Mouse (Mus musculus) intestine, postnatal 0 days (tissue): ENCODE results near the gene Rab44. TPM values are rescaled to one million over a fixed set of nuclear protein-coding genes. Genes with fewer than 3 reads are reported as not detected.

Source experiments
- ATAC-seq: fragments of 200-750 bp; cut with Nextera tagmentation; 2 replicates; pipeline ENCODE4 v1.8.0; 2017; ENCODE audit warnings: mild to moderate bottlenecking, moderate TSS enrichment, moderate library complexity
- H3K27ac ChIP-seq: fragments of 300-500 bp; sonication (generic); 2 replicates; pipeline ENCODE4 v1.5.1; 2014; ENCODE audit warnings: mild to moderate bottlenecking, low read depth, low read length, moderate library complexity
- H3K27me3 ChIP-seq: fragments of 300-500 bp; sonication (generic); replicated peaks from 2 replicates; pipeline ENCODE4 v1.6.1; 2014; ENCODE audit warnings: low read length, mixed read lengths; ENCODE audit not compliant: control insufficient read depth, insufficient read depth
- H3K36me3 ChIP-seq: fragments of 300-500 bp; sonication (generic); 2 replicates; pipeline ENCODE4 v1.6.1; 2014; ENCODE audit warnings: mild to moderate bottlenecking, moderate library complexity; ENCODE audit not compliant: control insufficient read depth, insufficient read depth
- H3K4me1 ChIP-seq: fragments of 300-500 bp; sonication (generic); replicated peaks from 2 replicates; pipeline ENCODE4 v1.6.1; 2014; ENCODE audit warnings: antibody characterized with exemption, low read length, mixed read lengths; ENCODE audit not compliant: control insufficient read depth, insufficient read depth
- H3K4me2 ChIP-seq: fragments of 300-500 bp; sonication (generic); replicated peaks from 2 replicates; pipeline ENCODE4 v1.6.1; 2014; ENCODE audit warnings: low read depth, mild to moderate bottlenecking, moderate library complexity
- H3K4me3 ChIP-seq: fragments of 300-500 bp; sonication (generic); 2 replicates; pipeline ENCODE4 v1.5.1; 2014; ENCODE audit warnings: low read depth, low read length
- H3K9ac ChIP-seq: fragments of 300-500 bp; sonication (generic); 2 replicates; pipeline ENCODE4 v1.6.1; 2014; ENCODE audit warnings: mild to moderate bottlenecking, low read depth, low read length
- H3K9me3 ChIP-seq: fragments of 300-500 bp; sonication (generic); 2 replicates; pipeline ENCODE4 v1.6.1; 2016; ENCODE audit warnings: mixed run types; ENCODE audit not compliant: control insufficient read depth
- CTCF ChIP-seq: sonication (generic); IDR thresholded peaks from 2 replicates; pipeline ENCODE4 v1.5.1; 2016; ENCODE audit warnings: low read depth, mild to moderate bottlenecking, control low read depth, antibody characterized with exemption, moderate library complexity
- WGBS: fragments of 180-500 bp; shearing (Covaris S2); extraction: QIAGEN DNeasy Blood & Tissue Kit; methylation state at CpG from one replicate; pipeline ENCODE4 v1.1.7; 2014; 5-methylcytosine and 5-hydroxymethylcytosine counted together
- polyA plus RNA-seq: library from polyadenylated mRNA; unstranded; fragments of >200 nt; fragmentation: Nextera tagmentation; extraction: Ambion mirVana; gene quantifications from 2 replicates; pipeline ENCODE4 v1.2.1, GENCODE M21; 2015

Gene Rab44
- polyA plus RNA-seq, 1 experiment from 2014 or later = 0.20 TPM

DNA sequence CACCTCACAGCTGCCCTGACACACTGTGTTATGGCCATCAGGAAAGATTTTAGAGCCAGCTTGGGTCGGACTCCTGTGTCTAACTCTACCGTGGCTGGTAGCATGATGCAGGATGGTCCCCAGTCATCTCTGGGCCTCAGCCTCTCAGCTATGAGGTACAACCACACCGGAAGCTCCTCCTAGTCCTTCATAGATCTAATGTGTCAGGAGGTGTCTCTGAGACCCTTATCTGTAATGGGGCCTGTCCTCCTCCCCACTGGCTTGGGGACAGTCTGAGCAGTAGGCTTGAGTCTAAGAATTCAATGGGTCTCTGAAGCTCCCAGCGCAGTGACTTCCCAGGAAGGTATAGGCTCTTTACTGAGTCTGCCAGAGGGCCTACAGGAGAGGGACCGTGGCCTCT, 67.8 kb downstream of the Rab44 start:
- H3K4me2 ChIP-seq = no peak overlapping the region
- no peak overlapping the region for H3K27ac ChIP-seq
- no peak for ATAC-seq
- H3K9ac ChIP-seq = no peak overlapping the region
- no peaks in the 10 kb centered on the region for H3K9me3 ChIP-seq
- no peak for TF ChIP-seq CTCF
- no peaks in the 10 kb centered on the region for H3K27me3 ChIP-seq
- 87% methylated on average over 5 of the region's 5 CpGs for WGBS
- H3K4me1 ChIP-seq = no peaks in the 10 kb centered on the region
- no peaks in the 10 kb centered on the region for H3K36me3 ChIP-seq
- H3K4me3 ChIP-seq = no peak overlapping the region

DNA sequence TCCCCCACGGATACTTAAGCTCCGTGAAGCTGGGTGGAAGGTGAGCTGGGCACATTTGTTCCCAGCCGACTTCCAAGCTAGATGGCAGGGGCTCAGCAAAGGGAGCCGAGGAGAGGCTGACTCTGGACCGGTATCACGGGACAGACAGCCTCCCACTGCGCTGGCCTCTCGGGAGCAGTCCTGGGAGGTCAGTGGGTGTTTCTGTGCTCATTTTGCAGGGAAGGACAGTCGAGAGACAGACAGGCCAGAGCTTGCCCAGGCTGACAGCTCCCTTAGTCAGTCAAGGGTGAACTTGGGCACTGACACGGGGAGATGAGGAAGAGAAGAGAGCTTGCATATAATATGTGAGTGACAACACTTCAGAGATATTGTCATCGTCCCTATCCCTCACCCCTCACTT, 69.2 kb downstream of the Rab44 start:
- no peak overlapping the region for H3K4me3 ChIP-seq
- no peak for TF ChIP-seq CTCF
- ATAC-seq = no peak
- H3K27ac ChIP-seq = no peak overlapping the region
- H3K9me3 ChIP-seq = no peaks in the 10 kb centered on the region
- WGBS = 66% methylated on average over 11 of the region's 11 CpGs
- H3K9ac ChIP-seq = no peak overlapping the region
- H3K27me3 ChIP-seq = no peaks in the 10 kb centered on the region
- H3K4me1 ChIP-seq = no peaks in the 10 kb centered on the region
- H3K36me3 ChIP-seq = no peaks in the 10 kb centered on the region
- no peak overlapping the region for H3K4me2 ChIP-seq

DNA sequence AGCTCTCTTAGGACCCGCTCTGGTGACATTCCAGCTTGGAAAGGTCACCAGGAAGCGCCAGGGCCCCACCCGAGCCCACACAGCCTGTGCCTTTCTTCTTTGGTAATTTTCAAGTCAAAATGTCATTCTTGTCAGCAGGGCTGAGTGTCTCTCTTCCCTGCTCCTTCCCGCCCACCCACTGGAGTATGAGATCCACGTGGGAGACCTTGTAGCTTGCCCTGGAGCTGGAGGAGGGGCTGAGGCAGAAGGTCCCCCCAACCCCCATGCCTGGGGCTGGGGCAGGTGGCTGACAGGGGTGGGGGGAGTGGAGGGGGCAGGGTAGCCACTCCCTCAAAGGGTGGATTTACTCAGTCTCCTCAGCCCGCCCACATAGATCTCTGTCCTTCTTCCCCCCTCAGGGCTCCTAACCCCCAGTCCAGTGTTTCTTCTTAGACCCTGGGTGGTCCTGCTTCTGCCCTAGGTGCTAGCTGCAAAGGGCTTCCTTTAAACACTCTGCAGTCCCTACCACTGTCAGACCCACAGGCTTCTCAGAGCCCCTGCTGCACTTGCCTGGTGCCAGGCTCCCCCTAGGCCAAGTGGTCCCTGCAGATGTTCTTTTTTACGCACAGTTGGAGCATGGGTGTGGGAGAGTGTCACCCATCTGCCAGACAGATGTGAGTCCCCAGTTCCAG, 71.6 kb downstream of the Rab44 start:
- WGBS = 61% methylated on average over 7 of the region's 7 CpGs
- TF ChIP-seq CTCF = no peak
- Histone ChIP-seq H3K4me3 (no peak overlapping the region), H3K4me1 (no peaks in the 10 kb centered on the region), H3K9me3 (no peaks in the 10 kb centered on the region), H3K4me2 (no peak overlapping the region), H3K27me3 (0 out of 2 replicates have a peak, but pooled peaks cover 4% of the 10 kb centered on the region), H3K9ac (no peak overlapping the region), H3K36me3 (no peaks in the 10 kb centered on the region), H3K27ac (no peak overlapping the region)
- no peak for ATAC-seq

DNA sequence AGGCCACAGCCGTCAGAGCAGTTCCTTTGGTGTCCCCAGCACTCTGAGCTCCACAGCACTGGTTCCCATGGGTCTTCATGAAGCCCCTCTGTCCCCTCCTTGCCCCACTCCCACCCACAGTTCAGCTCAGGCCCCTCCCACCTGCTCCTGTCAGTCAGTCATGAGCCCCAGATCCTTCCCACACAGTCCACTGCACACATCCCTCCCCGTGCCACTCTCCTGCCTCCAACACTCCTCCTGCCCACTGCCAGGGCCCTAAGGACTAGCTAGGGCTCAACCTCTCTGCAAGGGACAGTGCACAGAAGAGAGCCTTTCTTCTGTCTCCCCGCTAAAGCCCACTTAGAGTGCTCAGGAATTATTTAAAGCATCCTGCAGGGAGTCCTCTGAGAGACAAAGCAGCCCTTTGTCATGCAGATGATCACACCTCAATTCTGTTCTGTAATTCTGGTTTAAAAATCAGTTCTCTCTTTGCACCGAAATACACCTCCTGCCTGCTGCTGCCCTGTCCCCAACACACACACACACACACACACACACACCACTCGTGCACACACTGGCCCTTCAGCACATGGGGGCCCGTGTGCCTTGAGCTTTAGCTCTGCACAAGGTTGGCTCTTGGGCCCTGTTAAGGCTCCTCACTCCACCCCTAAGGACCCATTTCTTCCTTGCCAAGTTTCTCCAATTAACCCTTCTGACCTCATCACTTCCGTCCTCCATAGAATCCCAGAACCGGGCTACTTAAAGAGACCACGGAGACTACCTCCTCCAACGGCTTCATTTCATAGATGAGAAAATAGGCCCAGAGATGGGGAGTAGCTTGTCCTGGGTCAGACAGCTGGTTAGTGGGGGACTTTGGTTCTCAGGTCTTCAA, 73.3 kb downstream of the Rab44 start:
- TF ChIP-seq CTCF = no peak
- ATAC-seq = no peak
- H3K4me1 ChIP-seq = no peaks in the 10 kb centered on the region
- H3K36me3 ChIP-seq = no peaks in the 10 kb centered on the region
- H3K27ac ChIP-seq = no peak overlapping the region
- no peak overlapping the region for H3K4me2 ChIP-seq
- 61% methylated on average over 10 of the region's 10 CpGs for WGBS
- no peak overlapping the region for H3K4me3 ChIP-seq
- no peaks in the 10 kb centered on the region for H3K9me3 ChIP-seq
- H3K27me3 ChIP-seq = 0 out of 2 replicates have a peak, but pooled peaks cover 4% of the 10 kb centered on the region
- H3K9ac ChIP-seq = no peak overlapping the region

DNA sequence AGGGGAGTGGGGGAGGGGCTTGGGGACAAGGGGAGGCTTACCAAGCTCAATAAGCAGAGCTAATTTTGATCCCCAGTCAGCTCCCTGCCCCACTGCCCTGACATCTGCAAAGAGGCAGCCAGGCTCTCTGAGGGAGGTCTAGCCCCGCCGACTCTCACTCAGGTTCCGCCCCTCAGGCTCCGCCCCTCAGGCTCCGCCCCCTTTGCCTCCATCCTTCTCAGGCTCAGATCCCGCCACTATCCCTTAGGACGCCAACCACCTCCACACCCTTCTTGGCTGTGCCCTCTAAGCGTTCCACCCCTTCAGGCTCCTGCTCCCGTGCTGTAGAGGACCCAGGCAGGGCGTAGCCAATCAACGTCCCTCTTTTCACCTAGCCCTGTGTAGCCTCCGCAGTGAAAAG, 75.0 kb downstream of the Rab44 start:
- Histone ChIP-seq H3K36me3 (no peaks in the 10 kb centered on the region), H3K9ac (no peak overlapping the region), H3K4me2 (no peak overlapping the region), H3K4me3 (no peak overlapping the region), H3K4me1 (no peaks in the 10 kb centered on the region), H3K27me3 (0 out of 2 replicates have a peak, but pooled peaks cover 4% of the 10 kb centered on the region), H3K9me3 (no peaks in the 10 kb centered on the region), H3K27ac (no peak overlapping the region)
- WGBS = 11% methylated on average over 12 of the region's 12 CpGs
- no peak for TF ChIP-seq CTCF
- ATAC-seq = no peak

DNA sequence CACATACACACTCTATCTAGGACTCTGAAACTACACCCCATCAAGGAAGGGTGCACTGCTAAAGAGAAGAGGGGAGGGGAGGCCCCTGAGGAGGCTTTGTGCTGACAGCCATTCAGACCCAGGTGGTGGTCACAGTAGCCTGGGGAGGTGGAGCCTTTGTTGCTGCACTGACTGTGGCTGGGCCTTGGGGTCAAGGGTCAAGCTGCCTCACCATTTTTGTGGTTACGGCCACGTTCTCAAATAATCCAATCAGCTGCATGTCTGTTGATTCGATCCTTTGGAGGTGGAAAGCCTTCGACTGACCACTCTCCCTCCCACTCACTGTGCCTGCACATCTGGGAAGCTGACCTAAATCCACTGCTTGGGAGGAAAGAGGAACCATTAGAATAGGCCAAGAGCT, 81.6 kb downstream of the Rab44 start:
- ATAC-seq = no peak
- WGBS = 62% methylated on average over 4 of the region's 4 CpGs

More for the DNA sequence above, 81.6 kb downstream of the Rab44 start:
- Histone ChIP-seq H3K4me1 (no peaks in the 10 kb centered on the region), H3K27ac (no peak overlapping the region), H3K36me3 (no peaks in the 10 kb centered on the region), H3K4me2 (no peak overlapping the region), H3K9ac (no peak overlapping the region), H3K9me3 (no peaks in the 10 kb centered on the region), H3K4me3 (no peak overlapping the region), H3K27me3 (no peaks in the 10 kb centered on the region)
- TF ChIP-seq CTCF = no peak

Other genes starting within 250 kb of the Rab44 start
- gene 4930539E08Rik, start 198.8 kb upstream of the Rab44 start, polyA plus RNA-seq = 2.9 and 3.5 TPM in 2 replicates
- gene Pxt1, start 170.3 kb upstream of the Rab44 start, polyA plus RNA-seq = not detected in 2 replicates
- 25.6 and 27.0 TPM in 2 replicates for gene Kctd20, start 162.2 kb upstream of the Rab44 start, polyA plus RNA-seq
- 51.5 and 59.5 TPM in 2 replicates for gene Stk38, start 106.2 kb upstream of the Rab44 start, polyA plus RNA-seq
- 257 TPM in 2 replicates for gene Srsf3, start 81.5 kb upstream of the Rab44 start, polyA plus RNA-seq
- gene Cdkn1a, start 23.2 kb upstream of the Rab44 start, polyA plus RNA-seq = 74.9 and 88.3 TPM in 2 replicates
- gene Cpne5, start 124.0 kb downstream of the Rab44 start, polyA plus RNA-seq = 2.7 and 3.3 TPM in 2 replicates
- 53.7 and 59.1 TPM in 2 replicates for gene Ppil1, start 150.0 kb downstream of the Rab44 start, polyA plus RNA-seq
- gene BC004004, start 154.6 kb downstream of the Rab44 start, polyA plus RNA-seq = 111 and 116 TPM in 2 replicates
- gene Pi16, start 203.5 kb downstream of the Rab44 start, polyA plus RNA-seq = 0.73 and 0.76 TPM in 2 replicates
- gene Mtch1, start 233.8 kb downstream of the Rab44 start, polyA plus RNA-seq = 139 and 143 TPM in 2 replicates
- gene Fgd2, start 246.8 kb downstream of the Rab44 start, polyA plus RNA-seq = 4.9 and 6.0 TPM in 2 replicates